Mouse (Mus musculus): ENCODE results near the gene Ace3.

DNA sequence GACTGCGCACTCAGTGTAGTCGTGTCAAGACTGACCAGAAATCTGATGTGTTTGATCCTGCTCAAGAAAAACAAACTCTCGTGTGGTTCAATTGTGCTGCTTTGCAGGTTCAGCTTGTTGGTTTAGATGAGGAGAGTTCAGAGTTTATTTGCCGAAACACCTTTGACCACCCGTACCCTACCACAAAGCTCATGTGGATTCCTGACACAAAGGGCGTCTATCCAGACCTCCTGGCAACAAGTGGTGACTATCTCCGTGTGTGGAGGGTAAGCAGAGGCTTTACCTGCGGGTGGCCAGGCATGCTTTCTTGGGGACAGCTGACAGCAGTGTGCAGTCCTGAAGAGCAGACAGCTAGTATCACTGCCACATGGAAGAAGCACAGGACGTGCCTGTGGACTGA, 52.1 kb downstream of the Ace3 start:
- TF ChIP-seq CTCF (IDR thresholded peaks at IDR 0.05; ENCODE audit: low read depth, low read length) (no peak), POLR2A (IDR thresholded peaks at IDR 0.05; ENCODE audit: borderline replicate concordance, low read depth, low read length) (no peak)
